Mouse (Mus musculus) ES-Bruce4 (cell line): ENCODE results near the gene Pxylp1.

ENCODE experiments used
- CTCF ChIP-seq: IDR thresholded peaks from one replicate; pipeline ENCODE4 v1.8.1; 2011; ENCODE audit warnings: low read depth, low read length
- EP300 ChIP-seq: IDR thresholded peaks from 2 replicates; pipeline ENCODE4 v1.6.1; 2011; ENCODE audit warnings: low read depth, low read length; ENCODE audit not compliant: insufficient read depth
- POLR2A ChIP-seq: IDR thresholded peaks from one replicate; pipeline ENCODE4 v1.8.1; 2011; ENCODE audit warnings: low read length; ENCODE audit not compliant: insufficient read depth

DNA sequence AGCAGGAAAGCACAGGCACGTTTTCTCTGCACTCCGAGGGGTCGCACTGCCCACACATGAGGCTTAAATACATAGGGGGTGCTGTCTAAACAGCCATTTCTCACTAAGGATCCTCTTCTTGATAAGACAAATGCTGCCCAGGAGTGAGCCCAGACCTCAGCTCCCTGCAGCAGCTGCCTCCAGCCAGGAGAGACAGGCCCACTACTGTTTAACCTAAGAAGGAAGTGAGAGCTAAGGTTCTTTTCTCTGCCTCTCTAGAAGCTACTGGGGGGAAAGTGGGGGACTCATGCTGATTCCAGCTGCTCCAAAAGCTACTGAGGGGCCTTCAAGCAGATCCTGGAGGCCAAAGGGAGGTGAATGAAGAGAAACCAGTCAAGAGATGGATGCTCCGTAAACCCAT, 16.8 kb downstream of the Pxylp1 start:
- TF ChIP-seq CTCF (no peak), EP300 (no peak), POLR2A (no peak)
